Mouse (Mus musculus): ENCODE results near the gene S100a11. TPM values are rescaled to one million over a fixed set of nuclear protein-coding genes. Genes with fewer than 3 reads are reported as not detected.

The S100a11 gene
- polyA plus RNA-seq, 1 experiment from 2014 or later: 282 TPM

DNA sequence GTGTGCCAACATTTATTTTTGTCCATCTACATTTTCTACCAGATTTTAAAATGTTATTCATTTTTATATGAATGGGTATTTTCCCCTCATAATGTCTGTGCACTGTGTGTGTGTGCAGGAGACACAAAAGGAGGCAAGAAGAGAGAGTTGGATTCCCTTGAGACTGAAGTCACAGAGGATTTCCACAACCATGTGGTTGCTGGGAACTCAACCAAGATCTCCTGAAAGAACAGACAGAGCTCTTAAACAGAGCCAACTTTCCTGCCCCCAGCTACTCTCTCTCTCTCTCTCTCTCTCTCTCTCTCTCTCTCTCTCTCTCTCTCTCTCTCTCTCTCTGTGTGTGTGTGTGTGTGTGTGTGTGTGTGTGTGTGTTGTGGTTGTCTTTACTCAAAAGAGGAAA lies 21.2 kb upstream of the S100a11 start:
- H3K9ac ChIP-seq (ENCODE audit: low read length): no peak overlapping the region
- no peak for DNase-seq (ENCODE audit: low spot score)
- H3K9me3 ChIP-seq (ENCODE audit: control insufficient read depth, low read length): no peaks in the 10 kb centered on the region
- H3K4me1 ChIP-seq (ENCODE audit: control insufficient read depth, insufficient read depth, low read length): no peaks in the 10 kb centered on the region
- H3K36me3 ChIP-seq (ENCODE audit: control insufficient read depth, insufficient read depth, low read length): no peaks in the 10 kb centered on the region
- H3K27me3 ChIP-seq (ENCODE audit: control insufficient read depth, insufficient read depth, low read length): no peaks in the 10 kb centered on the region
- ATAC-seq (ENCODE audit: insufficient read depth, low FRiP score, low TSS enrichment): no peak
- no peak overlapping the region for H3K27ac ChIP-seq (ENCODE audit: low read depth, low read length)
- H3K4me2 ChIP-seq (ENCODE audit: low read depth): no peak overlapping the region
- no peak overlapping the region for H3K4me3 ChIP-seq (ENCODE audit: low read depth, low read length)

DNA sequence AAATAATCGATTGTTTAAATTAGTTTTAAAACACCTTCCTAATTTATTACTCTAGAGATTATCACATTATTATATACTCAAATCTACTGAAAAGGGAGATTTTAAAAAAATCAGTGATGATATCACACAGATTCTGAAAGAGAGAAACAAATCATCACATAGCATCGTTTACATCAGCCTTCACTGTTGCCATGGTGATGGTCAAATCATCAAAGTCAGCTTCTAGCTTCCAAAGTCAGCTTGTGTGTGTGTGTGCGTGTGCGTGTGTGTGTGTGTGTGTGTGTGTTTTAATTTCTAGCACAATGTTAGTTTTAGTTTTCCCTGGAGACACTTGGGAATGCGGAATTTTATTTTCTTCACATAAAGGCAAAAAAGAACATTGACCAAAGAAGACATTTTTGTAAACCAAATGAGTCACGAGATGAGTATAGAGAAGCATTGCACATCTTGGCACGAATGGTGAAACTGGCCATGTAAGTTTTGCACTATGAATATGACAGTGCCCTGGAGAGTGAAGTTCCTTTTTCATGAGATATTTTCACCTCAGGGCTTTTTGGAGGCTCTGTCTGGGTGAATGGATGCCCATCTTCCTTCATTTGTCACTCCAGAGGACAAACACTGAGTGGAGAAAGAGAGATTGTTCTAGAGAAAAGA lies 15.6 kb upstream of the S100a11 start:
- ATAC-seq (ENCODE audit: insufficient read depth, low FRiP score, low TSS enrichment) (no peak), DNase-seq (ENCODE audit: low spot score) (no peak)
- Histone ChIP-seq H3K27me3 (ENCODE audit: control insufficient read depth, insufficient read depth, low read length) (no peaks in the 10 kb centered on the region), H3K9ac (ENCODE audit: low read length) (no peak overlapping the region), H3K4me1 (ENCODE audit: control insufficient read depth, insufficient read depth, low read length) (no peaks in the 10 kb centered on the region), H3K4me2 (ENCODE audit: low read depth) (no peak overlapping the region), H3K27ac (ENCODE audit: low read depth, low read length) (no peak overlapping the region), H3K36me3 (ENCODE audit: control insufficient read depth, insufficient read depth, low read length) (no peaks in the 10 kb centered on the region), H3K9me3 (ENCODE audit: control insufficient read depth, low read length) (no peaks in the 10 kb centered on the region), H3K4me3 (ENCODE audit: low read depth, low read length) (no peak overlapping the region)
- WGBS: 86% methylated on average over 7 of the region's 7 CpGs

GRCm38 (mm10) chr3:93505960-93506863 lies 14.1 kb upstream of the S100a11 start:
- Histone ChIP-seq H3K27ac (ENCODE audit: low read depth, low read length) (no peak overlapping the region), H3K36me3 (ENCODE audit: control insufficient read depth, insufficient read depth, low read length) (no peaks in the 10 kb centered on the region), H3K27me3 (ENCODE audit: control insufficient read depth, insufficient read depth, low read length) (no peaks in the 10 kb centered on the region), H3K4me3 (ENCODE audit: low read depth, low read length) (no peak overlapping the region), H3K4me2 (ENCODE audit: low read depth) (no peak overlapping the region), H3K4me1 (ENCODE audit: control insufficient read depth, insufficient read depth, low read length) (no peaks in the 10 kb centered on the region), H3K9ac (ENCODE audit: low read length) (no peak overlapping the region), H3K9me3 (ENCODE audit: control insufficient read depth, low read length) (no peaks in the 10 kb centered on the region)
- ATAC-seq (ENCODE audit: insufficient read depth, low FRiP score, low TSS enrichment): no peak
- 43% methylated on average over 30 of the region's 30 CpGs for WGBS
- no peak for DNase-seq (ENCODE audit: low spot score)

DNA sequence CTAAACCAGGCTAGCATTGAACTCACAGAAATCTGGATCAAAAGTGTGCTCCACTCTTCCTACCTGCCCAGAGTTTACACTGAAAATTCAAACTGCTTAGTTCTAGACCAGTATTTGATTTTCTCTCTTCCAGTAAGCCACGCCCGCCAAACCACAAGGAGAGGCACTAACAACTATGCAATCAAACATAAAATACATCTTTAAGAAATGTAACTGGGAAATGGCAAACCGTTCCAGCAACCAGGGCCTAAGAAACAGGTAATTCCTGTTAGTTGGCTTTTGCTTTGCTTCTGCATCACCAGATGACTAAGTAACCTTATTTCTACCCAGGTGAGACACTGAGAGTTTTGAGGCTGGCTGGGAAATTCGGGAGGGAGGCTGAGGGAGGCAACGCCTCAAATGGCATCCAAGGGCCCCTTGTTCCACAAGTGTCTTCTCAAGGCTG lies 13.4 kb upstream of the S100a11 start:
- WGBS: 81% methylated on average over 5 of the region's 5 CpGs
- no peak overlapping the region for H3K9ac ChIP-seq (ENCODE audit: low read length)
- no peaks in the 10 kb centered on the region for H3K36me3 ChIP-seq (ENCODE audit: control insufficient read depth, insufficient read depth, low read length)
- H3K4me3 ChIP-seq (ENCODE audit: low read depth, low read length): no peak overlapping the region
- H3K9me3 ChIP-seq (ENCODE audit: control insufficient read depth, low read length): no peaks in the 10 kb centered on the region
- no peaks in the 10 kb centered on the region for H3K4me1 ChIP-seq (ENCODE audit: control insufficient read depth, insufficient read depth, low read length)
- DNase-seq (ENCODE audit: low spot score): no peak
- H3K27me3 ChIP-seq (ENCODE audit: control insufficient read depth, insufficient read depth, low read length): no peaks in the 10 kb centered on the region
- H3K27ac ChIP-seq (ENCODE audit: low read depth, low read length): no peak overlapping the region
- ATAC-seq (ENCODE audit: insufficient read depth, low FRiP score, low TSS enrichment): no peak
- no peak overlapping the region for H3K4me2 ChIP-seq (ENCODE audit: low read depth)

DNA sequence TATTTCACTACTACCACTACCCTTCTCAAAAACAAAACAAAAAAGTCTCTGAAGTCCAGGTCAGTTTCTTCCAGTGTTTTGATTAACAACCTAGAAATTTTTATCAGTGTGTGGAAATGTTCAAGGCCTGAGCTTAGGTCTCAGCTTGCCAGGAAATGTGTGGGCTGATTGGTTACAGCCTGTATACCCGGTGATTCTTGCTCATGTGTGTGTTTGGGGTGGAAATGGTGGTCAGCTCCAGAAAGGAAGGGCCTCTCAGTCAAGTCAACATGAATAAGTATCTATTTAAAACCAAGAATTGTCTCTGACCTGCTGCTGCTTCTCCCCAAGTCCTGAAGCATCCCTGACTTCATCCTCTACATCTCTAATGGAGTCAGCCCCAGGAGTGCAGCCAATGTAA lies 11.0 kb upstream of the S100a11 start:
- Histone ChIP-seq H3K27ac (ENCODE audit: low read depth, low read length) (no peak overlapping the region), H3K4me3 (ENCODE audit: low read depth, low read length) (no peak overlapping the region), H3K4me1 (ENCODE audit: control insufficient read depth, insufficient read depth, low read length) (no peaks in the 10 kb centered on the region), H3K9me3 (ENCODE audit: control insufficient read depth, low read length) (no peaks in the 10 kb centered on the region), H3K27me3 (ENCODE audit: control insufficient read depth, insufficient read depth, low read length) (no peaks in the 10 kb centered on the region), H3K4me2 (ENCODE audit: low read depth) (no peak overlapping the region), H3K9ac (ENCODE audit: low read length) (no peak overlapping the region), H3K36me3 (ENCODE audit: control insufficient read depth, insufficient read depth, low read length) (no peaks in the 10 kb centered on the region)
- DNase-seq (ENCODE audit: low spot score) (no peak), ATAC-seq (ENCODE audit: insufficient read depth, low FRiP score, low TSS enrichment) (no peak)
- WGBS: 78% methylated on average over 1 of the region's 1 CpGs

DNA sequence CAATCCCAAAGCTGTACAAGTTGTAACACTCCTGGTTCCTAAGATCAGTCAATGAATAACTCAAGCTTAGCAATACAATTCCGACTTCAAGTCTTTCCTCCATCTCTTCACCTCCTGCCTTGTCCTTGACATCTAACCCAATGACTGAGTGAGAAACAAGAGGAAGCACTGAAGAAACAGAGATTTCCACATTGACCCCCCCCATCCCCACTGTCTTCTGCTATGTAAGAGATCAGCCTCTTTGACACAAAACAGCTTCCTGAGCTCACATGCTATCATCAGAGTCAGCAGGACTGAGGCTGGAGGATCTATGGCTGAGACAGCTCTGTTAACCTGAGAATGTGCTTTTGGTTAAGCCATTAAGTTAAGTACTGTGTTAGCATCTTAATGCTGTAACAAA lies 9.3 kb upstream of the S100a11 start:
- no peaks in the 10 kb centered on the region for H3K9me3 ChIP-seq (ENCODE audit: control insufficient read depth, low read length)
- no peak overlapping the region for H3K9ac ChIP-seq (ENCODE audit: low read length)
- no peak overlapping the region for H3K27ac ChIP-seq (ENCODE audit: low read depth, low read length)
- 67% methylated on average over 1 of the region's 1 CpGs for WGBS
- no peaks in the 10 kb centered on the region for H3K36me3 ChIP-seq (ENCODE audit: control insufficient read depth, insufficient read depth, low read length)
- ATAC-seq (ENCODE audit: insufficient read depth, low FRiP score, low TSS enrichment) (no peak), DNase-seq (ENCODE audit: low spot score) (no peak)
- no peak overlapping the region for H3K4me2 ChIP-seq (ENCODE audit: low read depth)
- no peak overlapping the region for H3K4me3 ChIP-seq (ENCODE audit: low read depth, low read length)
- H3K27me3 ChIP-seq (ENCODE audit: control insufficient read depth, insufficient read depth, low read length): no peaks in the 10 kb centered on the region
- H3K4me1 ChIP-seq (ENCODE audit: control insufficient read depth, insufficient read depth, low read length): no peaks in the 10 kb centered on the region

DNA sequence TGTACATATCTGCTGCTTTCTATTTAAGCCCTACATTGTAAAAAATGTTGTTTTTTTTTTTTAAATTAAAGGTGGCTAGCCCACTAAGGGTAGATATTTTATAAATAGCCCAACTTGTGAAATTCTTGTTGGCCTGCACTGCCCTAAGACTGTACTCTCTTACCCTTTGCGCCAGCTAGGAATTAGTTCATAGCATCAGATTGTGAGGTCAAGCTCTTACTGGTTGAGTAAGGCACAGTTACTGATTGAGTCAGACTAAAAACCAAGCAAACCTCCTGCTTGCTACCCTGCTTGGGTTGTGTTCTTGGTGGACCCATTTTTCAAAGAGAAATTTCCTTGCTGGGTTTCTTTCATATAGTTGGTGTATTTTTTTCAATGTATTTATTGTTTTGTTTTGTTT lies 8.5 kb upstream of the S100a11 start:
- ATAC-seq (ENCODE audit: insufficient read depth, low FRiP score, low TSS enrichment): no peak
- Histone ChIP-seq H3K4me1 (ENCODE audit: control insufficient read depth, insufficient read depth, low read length) (no peaks in the 10 kb centered on the region), H3K36me3 (ENCODE audit: control insufficient read depth, insufficient read depth, low read length) (no peaks in the 10 kb centered on the region), H3K9me3 (ENCODE audit: control insufficient read depth, low read length) (no peaks in the 10 kb centered on the region), H3K27ac (ENCODE audit: low read depth, low read length) (no peak overlapping the region), H3K27me3 (ENCODE audit: control insufficient read depth, insufficient read depth, low read length) (no peaks in the 10 kb centered on the region), H3K4me3 (ENCODE audit: low read depth, low read length) (no peak overlapping the region), H3K9ac (ENCODE audit: low read length) (no peak overlapping the region), H3K4me2 (ENCODE audit: low read depth) (no peak overlapping the region)
- 97% methylated on average over 1 of the region's 1 CpGs for WGBS
- DNase-seq (ENCODE audit: low spot score): no peak

DNA sequence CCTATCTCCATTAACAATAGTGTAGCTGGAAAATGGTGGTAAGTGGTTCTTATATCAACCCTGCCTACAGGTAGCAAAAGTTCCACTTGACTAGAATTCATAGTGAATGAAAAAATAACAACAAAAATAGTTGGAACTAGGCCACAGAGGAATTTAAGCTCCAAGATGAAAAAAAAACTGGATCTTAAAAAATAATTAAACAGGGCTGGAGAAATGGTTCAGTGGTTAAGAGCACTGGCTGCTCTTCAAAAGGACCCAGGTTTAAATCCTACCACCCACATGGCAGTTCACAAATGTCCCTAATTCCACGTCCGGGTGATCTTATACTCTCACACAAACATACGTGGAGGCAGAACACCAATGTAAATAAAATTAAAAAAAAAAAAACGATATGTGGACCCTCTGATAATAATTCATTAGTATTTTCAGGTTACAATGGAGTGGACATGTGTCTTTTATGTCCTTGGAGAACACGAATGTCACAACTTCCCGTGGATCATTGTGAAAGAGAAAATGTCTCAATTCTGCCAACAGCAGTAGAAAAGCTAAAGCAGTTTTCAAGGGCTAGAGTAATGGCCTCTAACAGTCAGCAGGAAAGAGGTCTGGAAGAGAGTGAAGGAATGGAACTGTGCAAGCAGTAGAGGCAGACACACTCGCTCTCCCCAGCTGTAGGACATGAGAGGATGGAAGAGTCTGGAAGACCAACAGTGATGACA lies 7.7 kb upstream of the S100a11 start:
- Histone ChIP-seq H3K27me3 (ENCODE audit: control insufficient read depth, insufficient read depth, low read length) (no peaks in the 10 kb centered on the region), H3K4me3 (ENCODE audit: low read depth, low read length) (no peak overlapping the region), H3K36me3 (ENCODE audit: control insufficient read depth, insufficient read depth, low read length) (no peaks in the 10 kb centered on the region), H3K9me3 (ENCODE audit: control insufficient read depth, low read length) (no peaks in the 10 kb centered on the region), H3K27ac (ENCODE audit: low read depth, low read length) (no peak overlapping the region), H3K9ac (ENCODE audit: low read length) (no peak overlapping the region), H3K4me1 (ENCODE audit: control insufficient read depth, insufficient read depth, low read length) (no peaks in the 10 kb centered on the region), H3K4me2 (ENCODE audit: low read depth) (no peak overlapping the region)
- no peak for ATAC-seq (ENCODE audit: insufficient read depth, low FRiP score, low TSS enrichment)
- WGBS: 80% methylated on average over 7 of the region's 7 CpGs
- no peak for DNase-seq (ENCODE audit: low spot score)

Measured in neural tube, embryonic 11.5 days (tissue).